Mouse (Mus musculus) erythroid progenitor cell, adult 5-6 weeks (primary cell): Measurements from ENCODE around the gene Gm7735. TPM values are rescaled to one million over a fixed set of nuclear protein-coding genes. Genes with fewer than 3 reads are reported as not detected.
"Not testable (repeated sequence)": the region's sequence is repeated elsewhere in the genome, so short reads cannot be mapped to it uniquely, and the experiment has no call there.

ENCODE experiments used
- ATAC-seq: replicated peaks from 2 replicates; pipeline ENCODE4 v1.8.0; 2016; ENCODE audit warnings: moderate number of reproducible peaks, mild to moderate bottlenecking, moderate TSS enrichment, inconsistent platforms; ENCODE audit not compliant: poor library complexity, low FRiP score, severe bottlenecking
- total RNA-seq, 2 experiments: library from RNA; stranded (forward) in 1 of 2; stranded (reverse) in 1 of 2; fragments of 150-400 nt in 1 of 2; fragments of 186-747, 209-891 nt in 1 of 2; gene quantifications; 2 replicates each; pipeline versions ENCODE4 v1.2.3 to v1.2.4; 2015 to 2017; ENCODE audit warnings: low replicate concordance in 2 of 2

The Gm7735 gene
- total RNA-seq (2015; ENCODE audit: low replicate concordance) (not detected in 2 replicates), total RNA-seq (2017; ENCODE audit: low replicate concordance) (not detected in 2 replicates)

- not testable (repeated sequence) for ATAC-seq
Measured at GRCm38 (mm10) chr16:89169190-89169589, at the start of gene Gm7735. Gene Gm7735, plus strand, starts transcription at chr16:89169490.

GRCm38 (mm10) chr16:89140551-89140950 lies 28.7 kb upstream of the Gm7735 start, which contains the start of gene Gm6358:
Gene Gm6358, plus strand, starts transcription at chr16:89140851.
- no peak for ATAC-seq

- no peak for ATAC-seq
Measured at GRCm38 (mm10) chr16:89150786-89151185, 18.5 kb upstream of the Gm7735 start, which contains the start of gene Gm10061. Gene Gm10061, plus strand, starts transcription at chr16:89151086.

GRCm38 (mm10) chr16:89157652-89158051 lies 11.6 kb upstream of the Gm7735 start, which contains the start of gene Gm9789:
Gene Gm9789, plus strand, starts transcription at chr16:89157952.
- no peak for ATAC-seq

GRCm38 (mm10) chr16:89174435-89174834 lies 5.1 kb downstream of the Gm7735 start, which contains the start of gene 1110057P08Rik:
Gene 1110057P08Rik, plus strand, starts transcription at chr16:89174735.
- no peak for ATAC-seq

GRCm38 (mm10) chr16:89188621-89189020 lies 19.3 kb downstream of the Gm7735 start:
- ATAC-seq, result no peak

- ATAC-seq, result no peak
Measured at GRCm38 (mm10) chr16:89205561-89205960, 36.3 kb downstream of the Gm7735 start, which contains the start of gene Krtap20-2. Gene Krtap20-2, plus strand, starts transcription at chr16:89205861.

Other genes starting within 250 kb of the Gm7735 start
- not detected in 2 replicates for gene Krtap19-9b, start 237.2 kb upstream of the Gm7735 start, total RNA-seq (2015; ENCODE audit: low replicate concordance)
- gene Krtap19-9b, start 237.2 kb upstream of the Gm7735 start, total RNA-seq (2017; ENCODE audit: low replicate concordance), result not detected in 2 replicates
- gene Krtap16-3, start 206.6 kb upstream of the Gm7735 start, total RNA-seq (2015; ENCODE audit: low replicate concordance), result not detected in 2 replicates
- gene Krtap16-3, start 206.6 kb upstream of the Gm7735 start, total RNA-seq (2017; ENCODE audit: low replicate concordance), result not detected in 2 replicates
- gene Krtap22-2, start 158.7 kb upstream of the Gm7735 start, total RNA-seq (2015; ENCODE audit: low replicate concordance), result not detected in 2 replicates
- not detected in 2 replicates for gene Krtap22-2, start 158.7 kb upstream of the Gm7735 start, total RNA-seq (2017; ENCODE audit: low replicate concordance)
- gene Gm10229, start 154.2 kb upstream of the Gm7735 start, total RNA-seq (2015; ENCODE audit: low replicate concordance), result not detected in 2 replicates
- gene Gm10229, start 154.2 kb upstream of the Gm7735 start, total RNA-seq (2017; ENCODE audit: low replicate concordance), result not detected in 2 replicates
- not detected in 2 replicates for gene Krtap6-1, start 137.8 kb upstream of the Gm7735 start, total RNA-seq (2015; ENCODE audit: low replicate concordance)
- not detected in 2 replicates for gene Krtap6-1, start 137.8 kb upstream of the Gm7735 start, total RNA-seq (2017; ENCODE audit: low replicate concordance)
- gene Gm10228, start 128.0 kb upstream of the Gm7735 start, total RNA-seq (2015; ENCODE audit: low replicate concordance), result not detected in 2 replicates
- gene Gm10228, start 128.0 kb upstream of the Gm7735 start, total RNA-seq (2017; ENCODE audit: low replicate concordance), result not detected in 2 replicates
- gene Krtap6-5, start 121.6 kb upstream of the Gm7735 start, total RNA-seq (2015; ENCODE audit: low replicate concordance), result not detected in 2 replicates
- not detected in 2 replicates for gene Krtap6-5, start 121.6 kb upstream of the Gm7735 start, total RNA-seq (2017; ENCODE audit: low replicate concordance)
- not detected in 2 replicates for gene 1110025L11Rik, start 105.5 kb upstream of the Gm7735 start, total RNA-seq (2015; ENCODE audit: low replicate concordance)
- not detected in 2 replicates for gene 1110025L11Rik, start 105.5 kb upstream of the Gm7735 start, total RNA-seq (2017; ENCODE audit: low replicate concordance)
- not detected in 2 replicates for gene Krtap6-3, start 85.5 kb upstream of the Gm7735 start, total RNA-seq (2015; ENCODE audit: low replicate concordance)
- not detected in 2 replicates for gene Krtap6-3, start 85.5 kb upstream of the Gm7735 start, total RNA-seq (2017; ENCODE audit: low replicate concordance)
- gene Gm6358, start 28.6 kb upstream of the Gm7735 start, total RNA-seq (2015; ENCODE audit: low replicate concordance), result not detected in 2 replicates
- gene Gm6358, start 28.6 kb upstream of the Gm7735 start, total RNA-seq (2017; ENCODE audit: low replicate concordance), result not detected in 2 replicates
- gene Gm10061, start 18.4 kb upstream of the Gm7735 start, total RNA-seq (2015; ENCODE audit: low replicate concordance), result not detected in 2 replicates
- gene Gm10061, start 18.4 kb upstream of the Gm7735 start, total RNA-seq (2017; ENCODE audit: low replicate concordance), result not detected in 2 replicates
- not detected in 2 replicates for gene Gm9789, start 11.5 kb upstream of the Gm7735 start, total RNA-seq (2015; ENCODE audit: low replicate concordance)
- gene Gm9789, start 11.5 kb upstream of the Gm7735 start, total RNA-seq (2017; ENCODE audit: low replicate concordance), result not detected in 2 replicates
- not detected in 2 replicates for gene 1110057P08Rik, start 5.2 kb downstream of the Gm7735 start, total RNA-seq (2015; ENCODE audit: low replicate concordance)
- gene 1110057P08Rik, start 5.2 kb downstream of the Gm7735 start, total RNA-seq (2017; ENCODE audit: low replicate concordance), result not detected in 2 replicates
- not detected in 2 replicates for gene Krtap20-2, start 36.4 kb downstream of the Gm7735 start, total RNA-seq (2015; ENCODE audit: low replicate concordance)
- gene Krtap20-2, start 36.4 kb downstream of the Gm7735 start, total RNA-seq (2017; ENCODE audit: low replicate concordance), result not detected in 2 replicates
- gene Krtap21-1, start 234.4 kb downstream of the Gm7735 start, total RNA-seq (2015; ENCODE audit: low replicate concordance), result not detected in 2 replicates
- gene Krtap21-1, start 234.4 kb downstream of the Gm7735 start, total RNA-seq (2017; ENCODE audit: low replicate concordance), result not detected in 2 replicates